Mouse (Mus musculus): ENCODE results near the gene Aurkb.
A peak's percentile ranks its signal among the peaks of the same experiment; 100 is the strongest.

The Aurkb gene

DNA sequence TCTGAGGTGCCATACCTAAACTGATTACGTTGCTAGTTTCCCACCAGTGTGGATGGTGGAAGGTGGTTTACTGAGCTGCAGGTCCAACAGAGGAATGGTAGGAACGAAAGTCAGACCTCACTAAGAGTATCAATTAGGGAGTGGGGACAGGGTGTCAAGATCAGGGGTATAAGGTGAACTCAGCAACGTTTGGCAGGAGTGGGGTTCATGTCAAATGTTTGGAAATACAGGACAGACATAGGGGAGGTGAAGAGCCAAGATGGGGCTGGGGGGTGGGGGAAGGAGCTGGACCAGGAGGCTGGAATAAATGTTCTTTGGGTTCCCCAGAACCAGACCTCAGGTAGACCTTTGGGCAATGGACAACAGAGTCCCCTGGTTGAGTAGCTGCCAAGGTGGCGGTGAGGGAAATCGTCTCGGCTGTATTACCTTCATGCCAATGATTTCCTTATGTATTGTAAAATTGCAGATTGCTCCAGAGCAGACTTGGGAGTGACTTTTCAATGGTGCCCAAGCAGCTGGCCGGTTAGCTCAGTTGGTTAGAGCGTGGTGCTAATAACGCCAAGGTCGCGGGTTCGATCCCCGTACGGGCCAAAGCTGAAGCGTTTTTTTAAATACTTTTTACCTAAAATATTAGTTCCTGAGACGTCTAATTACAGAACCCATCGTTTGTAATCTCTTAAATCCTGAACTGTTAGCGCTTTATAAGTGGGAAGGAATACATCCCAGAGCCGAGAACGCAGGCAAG lies 8.8 kb upstream of the Aurkb start:
- DNase-seq (ENCODE audit: low read depth, low spot score), result peak; percentile 72

DNA sequence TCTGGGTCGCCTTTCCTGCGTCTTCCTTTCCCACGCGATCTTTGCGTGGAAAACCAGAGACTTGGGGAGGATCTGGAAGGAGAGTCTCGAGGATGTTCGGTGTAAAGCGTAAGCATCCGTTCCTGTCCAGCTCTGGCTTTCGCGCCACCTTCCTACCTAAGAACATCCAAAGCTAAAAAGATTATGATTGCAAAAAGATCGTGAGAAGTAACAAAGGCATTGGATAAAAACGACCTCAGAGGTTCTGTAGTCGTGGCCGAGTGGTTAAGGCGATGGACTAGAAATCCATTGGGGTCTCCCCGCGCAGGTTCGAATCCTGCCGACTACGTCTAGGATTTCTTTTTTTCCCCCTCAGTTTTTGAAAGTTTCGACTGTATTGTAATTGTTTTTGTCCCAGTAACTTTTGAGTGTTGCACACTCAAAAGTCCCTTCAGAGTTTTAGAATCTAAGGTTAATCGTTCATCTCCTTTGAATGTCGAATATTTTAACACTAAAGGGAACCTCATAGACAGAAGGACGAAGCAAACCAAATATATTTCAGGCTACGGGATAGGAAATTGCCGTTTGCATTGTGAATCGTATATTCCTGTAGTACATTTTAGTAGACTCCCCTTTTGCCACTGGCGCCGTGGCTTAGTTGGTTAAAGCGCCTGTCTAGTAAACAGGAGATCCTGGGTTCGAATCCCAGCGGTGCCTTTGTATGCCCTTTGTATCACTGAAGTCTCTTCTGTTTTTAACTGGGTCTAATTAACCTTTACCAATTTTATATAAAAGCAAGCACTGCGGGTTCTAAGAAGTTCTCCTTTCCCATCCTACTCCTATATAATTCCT lies 8.0 kb upstream of the Aurkb start:
- peak; percentile 71 for DNase-seq (ENCODE audit: low read depth, low spot score)

DNA sequence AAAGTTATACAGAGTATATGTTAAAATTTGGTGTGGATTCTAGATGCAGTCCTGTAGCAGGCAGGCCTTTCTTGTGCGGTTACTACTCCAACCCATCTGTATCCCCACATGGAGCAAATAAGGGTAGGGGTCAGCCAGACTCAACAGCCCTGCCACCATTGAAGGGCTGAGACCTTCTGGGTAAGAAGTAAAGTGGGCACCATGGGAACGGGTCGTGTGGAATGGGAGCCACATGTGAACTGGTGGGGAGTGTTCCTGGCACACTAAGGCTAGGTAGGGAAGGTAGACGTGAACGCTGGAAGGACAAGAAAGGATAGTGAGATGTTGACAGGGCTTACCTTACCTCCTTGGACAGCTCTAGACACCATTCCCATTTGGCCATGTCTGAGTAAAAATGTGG lies 7.3 kb upstream of the Aurkb start:
- no peak for DNase-seq (ENCODE audit: low read depth, low spot score)

GRCm38 (mm10) chr11:69046395-69046774 lies 938 bp downstream of the Aurkb start:
- no peak for DNase-seq (ENCODE audit: low read depth, low spot score)

DNA sequence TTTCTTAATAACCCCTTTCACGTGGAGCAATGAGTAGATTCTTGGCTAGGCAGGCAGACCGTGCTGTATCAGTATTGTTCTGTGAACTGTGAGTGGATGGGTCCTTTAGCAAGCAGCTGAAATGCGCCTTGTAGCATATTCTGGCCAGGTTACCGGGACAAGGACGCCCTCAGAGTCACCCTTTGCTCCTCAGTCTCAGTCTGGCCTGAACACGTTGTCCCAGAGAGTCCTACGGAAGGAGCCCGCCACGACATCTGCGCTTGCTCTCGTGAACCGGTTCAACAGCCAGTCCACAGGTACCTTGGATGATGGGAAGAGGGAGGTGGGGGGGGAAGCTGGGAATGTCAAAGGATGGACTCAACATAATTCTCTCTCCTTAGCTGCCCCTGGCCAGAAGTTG lies 2.1 kb downstream of the Aurkb start:
- no peak for DNase-seq (ENCODE audit: low read depth, low spot score)

DNA sequence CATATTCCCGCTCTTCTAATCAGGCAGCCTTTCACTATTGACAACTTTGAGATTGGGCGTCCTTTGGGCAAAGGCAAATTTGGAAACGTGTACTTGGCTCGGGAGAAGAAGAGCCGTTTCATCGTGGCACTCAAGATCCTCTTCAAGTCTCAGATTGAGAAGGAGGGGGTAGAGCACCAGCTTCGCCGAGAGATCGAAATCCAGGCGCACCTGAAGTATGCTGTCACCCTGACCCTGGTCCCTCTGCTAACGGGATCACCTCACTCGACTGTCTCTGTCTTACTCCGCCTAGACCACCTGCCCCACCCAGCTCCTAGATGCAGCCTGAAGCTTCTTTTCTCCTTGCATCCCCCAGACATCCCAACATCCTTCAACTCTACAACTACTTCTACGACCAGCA lies 2.7 kb downstream of the Aurkb start:
- DNase-seq (ENCODE audit: low read depth, low spot score), result no peak

DNA sequence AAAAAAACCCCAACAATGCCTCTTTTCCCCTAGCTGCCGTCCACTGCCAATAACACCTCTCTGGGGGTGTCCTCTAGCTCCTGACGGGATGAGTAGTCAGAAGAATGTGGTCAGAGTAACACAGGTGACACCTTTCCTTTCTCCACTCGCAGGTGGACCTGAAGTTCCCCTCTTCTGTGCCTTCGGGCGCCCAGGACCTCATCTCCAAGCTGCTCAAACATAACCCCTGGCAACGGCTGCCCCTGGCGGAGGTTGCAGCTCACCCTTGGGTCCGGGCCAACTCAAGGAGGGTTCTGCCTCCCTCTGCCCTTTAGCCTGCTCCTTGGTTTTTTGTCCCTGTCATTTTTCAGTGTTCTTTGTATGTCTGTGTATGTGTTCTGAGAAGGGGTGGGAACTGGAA lies 5.3 kb downstream of the Aurkb start:
- DNase-seq (ENCODE audit: low read depth, low spot score), result no peak

GRCm38 (mm10) chr11:69051771-69052170 lies 6.3 kb downstream of the Aurkb start:
- DNase-seq (ENCODE audit: low read depth, low spot score), result no peak

DNA sequence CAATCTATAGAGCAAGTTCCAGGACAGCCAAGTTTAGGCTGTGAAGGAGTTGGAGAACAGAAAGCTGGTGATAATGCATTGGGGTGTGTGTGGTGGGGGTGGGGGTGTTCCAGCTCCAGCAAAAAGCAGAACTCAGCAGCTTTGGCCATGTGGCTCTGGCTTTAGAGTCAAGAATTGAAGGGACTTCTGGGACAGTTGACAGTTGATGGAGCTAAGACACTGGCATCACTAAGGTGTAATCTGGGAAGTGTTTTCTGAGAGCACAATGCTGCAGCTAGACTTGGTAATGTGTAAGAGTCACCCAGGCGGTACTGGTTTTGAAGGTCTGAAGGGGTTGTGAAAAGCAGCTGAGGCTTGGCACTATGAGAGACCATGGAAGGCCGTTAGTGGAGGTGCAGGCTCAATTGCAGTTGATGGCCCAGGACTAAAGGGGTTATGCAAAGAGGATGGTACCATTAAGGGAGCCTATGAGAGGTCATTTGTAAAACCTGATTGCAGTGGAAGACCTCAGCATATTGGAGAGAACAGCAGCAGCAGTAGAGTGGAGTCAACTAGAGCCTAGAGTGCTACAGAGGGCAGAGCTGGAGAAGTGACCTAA lies 7.5 kb downstream of the Aurkb start:
- DNase-seq (ENCODE audit: low read depth, low spot score), result no peak

DNA sequence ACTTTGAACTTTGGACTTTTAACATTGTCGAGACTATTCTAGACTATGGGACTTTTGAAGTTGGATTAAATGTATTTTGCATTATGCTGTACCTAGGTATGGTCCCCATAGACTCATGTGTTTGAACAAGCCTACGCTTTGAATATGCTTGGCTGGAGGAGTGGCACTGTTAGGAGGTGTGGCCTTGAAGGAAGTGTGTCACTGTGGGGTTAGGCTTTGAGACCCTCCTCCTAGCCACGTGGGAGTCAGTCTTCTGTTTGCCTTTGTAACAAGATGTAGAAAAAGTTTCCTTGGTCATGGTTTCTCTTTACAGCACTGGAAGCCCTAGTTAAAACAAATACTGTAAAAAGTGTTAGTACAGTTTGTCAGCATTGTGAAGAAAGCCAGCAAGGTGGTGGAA lies 8.4 kb downstream of the Aurkb start:
- DNase-seq (ENCODE audit: low read depth, low spot score), result no peak

- no peak for DNase-seq (ENCODE audit: low read depth, low spot score)
These were observed 12.8 kb downstream of the Aurkb start for GRCm38 (mm10) chr11:69058265-69058664.

- DNase-seq (ENCODE audit: low read depth, low spot score), result no peak
These were observed 13.4 kb downstream of the Aurkb start for GRCm38 (mm10) chr11:69058729-69059356.

DNA sequence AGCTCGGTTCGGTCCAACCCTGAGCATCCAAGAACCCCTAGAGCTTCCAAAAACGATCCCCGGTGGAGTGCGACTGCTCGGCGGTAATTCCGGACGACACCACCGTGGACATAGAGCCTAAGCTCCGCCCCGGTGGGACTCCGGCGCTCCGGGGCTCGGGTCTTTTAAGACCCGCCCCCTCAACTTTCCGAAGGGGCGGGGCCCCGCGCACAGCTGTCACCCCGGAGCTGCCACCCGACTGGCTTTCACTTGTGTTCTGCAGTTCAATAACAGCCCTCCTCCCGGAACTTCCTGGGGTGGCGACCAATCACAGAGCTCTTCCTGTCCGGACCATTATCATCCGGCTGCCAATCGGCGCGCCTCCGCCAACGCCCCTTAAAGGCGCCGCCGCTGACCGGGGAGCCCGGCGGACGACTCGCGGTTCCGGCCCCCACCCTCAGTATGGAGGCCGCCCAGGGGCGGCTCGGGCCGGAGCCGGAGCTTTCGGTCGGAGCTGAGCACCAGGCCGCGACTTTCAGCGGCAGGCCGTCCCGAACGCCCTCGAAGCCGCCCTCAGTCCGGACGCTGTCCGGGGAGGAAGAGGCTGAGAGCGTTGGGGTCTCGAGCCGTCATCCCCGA lies 14.0 kb downstream of the Aurkb start, which contains the start of gene Borcs6:
Borcs6 (plus strand) TSS at position 361 of the 618 bp plus-strand sequence.
- DNase-seq (ENCODE audit: low read depth, low spot score), result peak; percentile 99

DNA sequence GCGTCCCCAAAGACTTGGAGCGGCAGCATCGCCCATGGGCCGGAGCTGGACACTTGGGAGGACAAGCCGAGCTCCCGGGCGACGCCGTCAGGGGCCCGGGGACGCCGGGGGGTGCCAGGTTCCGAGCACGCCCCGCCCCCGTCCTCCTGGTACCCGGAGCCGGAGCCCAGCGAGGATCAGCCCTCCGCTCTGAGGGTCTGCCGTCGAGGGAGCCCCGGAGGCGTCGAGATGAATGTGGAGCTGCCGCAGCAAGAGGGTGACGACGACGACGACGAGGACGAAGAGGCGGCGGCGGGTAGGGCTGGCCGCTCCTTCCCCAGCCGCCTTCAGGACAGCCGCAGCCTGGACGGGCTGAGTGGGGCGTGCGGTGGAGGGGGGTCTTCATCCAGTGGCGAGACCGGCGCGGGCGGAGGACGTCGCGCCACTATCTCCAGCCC lies 14.5 kb downstream of the Aurkb start:
- DNase-seq (ENCODE audit: low read depth, low spot score), result no peak

DNA sequence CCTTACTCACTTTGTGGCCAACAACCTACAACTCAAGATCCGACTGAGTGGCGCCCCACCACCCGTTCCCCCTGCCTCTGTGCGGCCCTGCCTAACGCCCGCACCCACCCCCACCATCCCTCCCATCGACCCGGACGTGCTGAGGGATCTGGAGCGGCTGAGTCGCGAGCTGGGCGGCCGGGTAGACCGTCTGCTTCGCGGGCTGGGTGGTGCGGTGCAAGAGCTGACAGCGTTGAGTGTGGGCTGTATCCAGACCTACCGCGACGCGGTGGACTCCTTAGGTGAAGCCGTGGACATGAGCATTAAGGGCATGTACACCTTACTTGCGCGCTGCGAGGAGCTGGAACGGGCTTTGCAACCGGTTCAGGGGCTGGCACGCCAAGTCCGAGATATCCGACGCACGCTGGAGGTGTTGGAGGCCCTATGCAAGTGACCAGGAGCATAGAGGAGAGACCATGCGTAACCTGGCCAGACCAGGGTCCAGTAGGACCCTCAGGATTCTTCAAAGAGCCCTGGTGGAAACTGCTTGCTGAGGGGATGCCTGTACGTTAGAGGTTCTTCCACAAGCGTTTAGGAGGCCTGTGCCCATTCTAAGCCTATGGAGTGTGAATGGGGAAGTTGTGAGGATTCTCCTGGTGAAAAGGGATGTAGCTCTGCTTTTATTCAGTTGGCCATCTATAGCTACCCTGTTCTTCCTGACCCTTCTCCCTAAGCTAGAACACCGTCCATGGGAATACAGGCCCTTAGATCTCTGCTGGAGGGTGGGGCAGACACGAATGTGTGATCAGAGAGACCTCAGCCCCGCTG lies 15.2 kb downstream of the Aurkb start:
- DNase-seq (ENCODE audit: low read depth, low spot score), result no peak

GRCm38 (mm10) chr11:69061255-69061912 lies 15.9 kb downstream of the Aurkb start:
- no peak for DNase-seq (ENCODE audit: low read depth, low spot score)

DNA sequence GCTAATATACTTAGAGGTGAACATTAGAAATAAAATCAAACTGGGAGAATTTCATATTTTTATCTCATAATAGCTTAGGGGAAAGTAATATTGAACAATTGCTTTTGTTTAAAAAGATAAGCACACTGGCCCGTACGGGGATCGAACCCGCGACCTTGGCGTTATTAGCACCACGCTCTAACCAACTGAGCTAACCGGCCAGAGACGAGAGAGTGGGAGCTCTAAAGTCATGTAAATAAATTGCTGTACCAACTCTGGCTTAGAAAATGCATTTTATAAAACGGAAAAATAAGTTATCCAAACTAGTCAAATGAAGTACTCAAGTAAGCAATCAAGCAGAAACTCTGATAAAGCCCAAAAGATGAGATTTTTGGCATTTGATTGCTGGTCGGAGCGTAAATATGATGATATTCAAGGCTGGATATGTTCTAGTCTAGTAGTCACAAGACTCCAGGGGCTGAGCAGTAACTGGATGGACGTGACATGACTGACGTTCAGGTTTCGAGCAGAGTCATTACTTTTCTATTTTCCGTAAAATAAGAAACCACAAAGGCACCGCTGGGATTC lies 16.8 kb downstream of the Aurkb start:
- no peak for DNase-seq (ENCODE audit: low read depth, low spot score)

DNA sequence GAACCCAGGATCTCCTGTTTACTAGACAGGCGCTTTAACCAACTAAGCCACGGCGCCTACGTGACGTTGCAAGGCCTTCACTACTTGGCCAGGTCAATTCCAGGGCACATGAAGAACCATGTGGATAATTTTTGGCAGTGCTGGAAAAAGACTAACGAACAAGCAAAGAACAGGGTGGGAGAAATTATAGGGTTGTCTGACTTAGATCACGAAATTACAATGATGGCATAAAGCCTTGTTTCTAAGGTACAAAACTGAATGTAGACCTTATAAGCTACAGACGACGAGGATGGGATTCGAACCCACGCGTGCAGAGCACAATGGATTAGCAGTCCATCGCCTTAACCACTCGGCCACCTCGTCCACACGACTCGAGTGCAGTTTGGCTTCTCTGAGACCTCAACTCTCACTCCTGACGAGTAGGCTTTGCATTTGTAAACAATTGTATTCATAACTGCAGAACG lies 17.3 kb downstream of the Aurkb start:
- DNase-seq (ENCODE audit: low read depth, low spot score), result peak; percentile 85

DNA sequence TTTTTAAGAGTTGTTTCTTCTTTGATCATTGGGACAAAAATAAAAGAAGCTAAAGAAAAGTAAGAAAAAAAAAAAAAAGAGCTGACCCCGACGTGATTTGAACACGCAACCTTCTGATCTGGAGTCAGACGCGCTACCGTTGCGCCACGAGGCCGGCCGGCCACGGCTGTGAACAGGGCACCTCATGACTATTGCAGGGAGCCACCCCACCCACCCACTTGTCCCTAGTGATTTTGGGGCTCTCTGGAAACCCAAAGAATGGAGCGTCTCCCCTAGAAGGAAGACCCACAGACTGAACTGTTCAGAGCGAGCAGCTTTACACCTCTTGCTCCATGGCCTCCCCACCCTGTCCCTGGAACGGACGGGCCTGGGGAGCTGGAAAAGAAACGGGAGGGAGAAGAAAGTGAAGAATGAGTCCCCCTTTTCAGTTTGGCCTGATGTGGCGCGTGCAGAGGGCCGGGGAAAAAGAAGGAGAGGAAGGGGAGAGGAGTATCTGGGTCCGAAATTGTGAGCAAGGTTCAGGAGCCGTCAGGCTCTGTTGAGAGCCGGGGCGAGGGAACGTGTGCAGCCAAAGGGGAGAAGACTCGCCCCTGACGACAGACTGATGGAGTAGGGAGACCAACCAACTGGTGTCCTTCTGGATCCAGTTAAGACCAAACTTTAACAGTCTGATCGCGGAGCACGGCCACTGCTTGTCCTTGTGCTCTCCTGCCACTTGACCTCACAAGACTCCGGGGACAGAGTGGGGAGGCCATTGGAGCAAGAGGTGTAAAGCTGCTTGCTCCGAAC lies 18.2 kb downstream of the Aurkb start:
- DNase-seq (ENCODE audit: low read depth, low spot score), result no peak
